Mouse (Mus musculus) heart, postnatal 0 days (tissue): ENCODE results near the gene Gm7534.

Experiments used
- CTCF ChIP-seq: IDR thresholded peaks from 2 replicates; pipeline ENCODE4 v1.5.1; 2016; ENCODE audit warnings: antibody characterized with exemption, control low read depth, low read depth
- EP300 ChIP-seq: IDR thresholded peaks from 2 replicates; pipeline ENCODE4 v1.6.1; 2016; ENCODE audit warnings: antibody characterized with exemption, low read depth

GRCm38 (mm10) chr4:134172391-134172790, 30.4 kb downstream of the Gm7534 start:
- TF ChIP-seq CTCF (no peak), EP300 (no peak)
